Mouse (Mus musculus) bone marrow, adult 2 months (tissue): ENCODE results near the gene Fam131b.

Source experiments
- CTCF ChIP-seq: fragments of 200-500 bp; IDR thresholded peaks from 2 replicates; pipeline ENCODE4 v1.5.1; 2011; ENCODE audit warnings: low read length, control low read depth; ENCODE audit not compliant: control insufficient read depth, insufficient read depth
- POLR2A ChIP-seq: fragments of 200-500 bp; IDR thresholded peaks from 2 replicates; pipeline ENCODE4 v1.6.1; 2011; ENCODE audit warnings: low read depth, mild to moderate bottlenecking, control low read depth, low read length, borderline replicate concordance; ENCODE audit not compliant: control insufficient read depth

GRCm38 (mm10) chr6:42360231-42360840, 35.9 kb upstream of the Fam131b start:
- TF ChIP-seq POLR2A (no peak), CTCF (no peak)
